Mouse (Mus musculus) testis, adult 2 months (tissue): ENCODE measurements at regions not wholly inside any gene's neighbourhood (a gene's known extent, or its start where the extent isn't known, plus 50 kb on each side); places are given as distances from the start of the nearest gene placed in this dataset.

Experiments used
- CTCF ChIP-seq: fragments of 200-500 bp; IDR thresholded peaks from 2 replicates; pipeline ENCODE4 v1.5.1; 2012; ENCODE audit warnings: low read depth, mild to moderate bottlenecking, inconsistent platforms, low read length, moderate library complexity; ENCODE audit not compliant: control insufficient read depth, insufficient read depth, insufficient replicate concordance
- POLR2A ChIP-seq: fragments of 200-500 bp; IDR thresholded peaks from 2 replicates; pipeline ENCODE4 v1.6.1; 2012; ENCODE audit warnings: low read depth, mild to moderate bottlenecking, inconsistent platforms, low read length, moderate library complexity; ENCODE audit not compliant: control insufficient read depth

- TF ChIP-seq CTCF (no peak), POLR2A (no peak)
Observed at GRCm38 (mm10) chr17:82827170-82827569, 387.9 kb upstream of the Pkdcc start.
